ENCODE assay signal across 22 mouse cellular contexts in genomic region chr2:156627917-156628316, GRCm38 (mm10). TPM values are rescaled to one million over a fixed set of nuclear protein-coding genes. Genes with fewer than 3 reads are reported as not detected.
DNase-seq lines count a peak whose midpoint lies in the region; ATAC-seq and TF ChIP-seq lines count a peak whose summit lies in the region.
"Had no signal": no experiment of that assay in that cellular context is flagged by ENCODE, and none has a peak within 500 bp of the region (broad histone marks: within the 10 kb centered on the region; RNA-seq: fewer than 3 reads in every experiment).

No protein-coding gene starts in this region.

- peak; percentile 10 for DNase-seq in forebrain, postnatal 0 days
- no peak for DNase-seq in forebrain, embryonic 10.5 days (ENCODE audit: extremely low spot score, low spot score)
- no peak for DNase-seq in left cerebral cortex, adult 2 months (ENCODE audit: extremely low spot score in 1 of 2, low spot score in 2 of 2)
- no peak for DNase-seq in left cerebral cortex, postnatal 36 days (ENCODE audit: low spot score in 2 of 2)
- peak; percentile 50 to 54 for DNase-seq in right cerebral cortex, adult 2 months (ENCODE audit: low spot score in 2 of 2)
- DNase-seq in right cerebral cortex, postnatal 25 days: no peak
- no peak for DNase-seq in MN1 (ENCODE audit: low spot score)
- DNase-seq: adrenal gland, postnatal 10 days; cerebellum, adult 11-12 months; cerebellum, adult 9-10 months; cerebellum, postnatal 25 days; gastrocnemius, postnatal 36 days; heart, adult 11 months; heart, postnatal 10 days; heart, postnatal 4 days had no signal

- H3K4me1 ChIP-seq in forebrain, postnatal 0 days (ENCODE audit: insufficient read depth): no peaks in the 10 kb centered on the region
- H3K4me1 ChIP-seq in forebrain, embryonic 10.5 days: no peaks in the 10 kb centered on the region
- H3K4me1 ChIP-seq: embryonic facial prominence, embryonic 12.5 days; forebrain, embryonic 12.5 days; hindbrain, embryonic 13.5 days; intestine, embryonic 15.5 days had no signal

- no peak overlapping the region for H3K4me3 ChIP-seq in forebrain, postnatal 0 days (ENCODE audit: low read depth, low read length)
- H3K4me3 ChIP-seq in forebrain, embryonic 10.5 days: no peak overlapping the region
- no peak overlapping the region for H3K4me3 ChIP-seq in left cerebral cortex, adult 2 months
- H3K4me3 ChIP-seq: embryonic facial prominence, embryonic 12.5 days; forebrain, embryonic 12.5 days; heart, embryonic 10.5 days; hindbrain, embryonic 13.5 days; intestine, embryonic 15.5 days had no signal

- intact Hi-C loops in left cerebral cortex, adult 2 months (cut with DNase I): loop anchor here (2.0 kb wide), 1 partner anchor 37 kb away; no protein-coding TSS in a partner anchor
- intact Hi-C loops in left cerebral cortex, postnatal 36 days (cut with DNase I): no loop called here

- peak; percentile 19; the same call in 1 of the 2 replicates for TF ChIP-seq CTCF in forebrain, postnatal 0 days (IDR thresholded peaks at IDR 0.05; ENCODE audit: low read depth)
- TF ChIP-seq CTCF in left cerebral cortex, adult 2 months (IDR thresholded peaks at IDR 0.05): peak; percentile 8

- no peak overlapping the region for H3K4me2 ChIP-seq in forebrain, postnatal 0 days (ENCODE audit: low read depth)
- H3K4me2 ChIP-seq: embryonic facial prominence, embryonic 12.5 days; forebrain, embryonic 12.5 days; hindbrain, embryonic 13.5 days; intestine, embryonic 15.5 days had no signal

- H3K9me3 ChIP-seq in forebrain, postnatal 0 days (ENCODE audit: low read length): no peaks in the 10 kb centered on the region
- H3K9me3 ChIP-seq in forebrain, embryonic 10.5 days: no peaks in the 10 kb centered on the region; the same call in 1 of the 2 replicates
- H3K9me3 ChIP-seq: embryonic facial prominence, embryonic 12.5 days; forebrain, embryonic 12.5 days; hindbrain, embryonic 13.5 days; intestine, embryonic 15.5 days had no signal

- no peaks in the 10 kb centered on the region for H3K36me3 ChIP-seq in forebrain, postnatal 0 days (ENCODE audit: insufficient read depth)
- H3K36me3 ChIP-seq in forebrain, embryonic 10.5 days (replicated peaks): no peaks in the 10 kb centered on the region
- H3K36me3 ChIP-seq: embryonic facial prominence, embryonic 12.5 days; forebrain, embryonic 12.5 days; heart, embryonic 10.5 days; hindbrain, embryonic 13.5 days; intestine, embryonic 15.5 days had no signal

- no peak; the same call in 1 of the 2 replicates for ATAC-seq in forebrain, postnatal 0 days
- ATAC-seq: forebrain, embryonic 16.5 days; intestine, embryonic 15.5 days; Patski had no signal

- no peak overlapping the region for H3K27ac ChIP-seq in forebrain, postnatal 0 days (ENCODE audit: low read depth, low read length)
- H3K27ac ChIP-seq in forebrain, embryonic 10.5 days: no peak overlapping the region
- H3K27ac ChIP-seq in left cerebral cortex, adult 2 months: peak overlapping the region; percentile 5; the same call in 1 of the 2 replicates
- H3K27ac ChIP-seq: embryonic facial prominence, embryonic 12.5 days; forebrain, embryonic 12.5 days; heart, embryonic 10.5 days; hindbrain, embryonic 13.5 days; intestine, embryonic 15.5 days had no signal

- no peak overlapping the region for H3K9ac ChIP-seq in forebrain, postnatal 0 days
- H3K9ac ChIP-seq: embryonic facial prominence, embryonic 12.5 days; forebrain, embryonic 12.5 days; hindbrain, embryonic 13.5 days; intestine, embryonic 15.5 days had no signal

- H3K27me3 ChIP-seq in forebrain, postnatal 0 days (ENCODE audit: insufficient read depth, low read length): no peaks in the 10 kb centered on the region
- H3K27me3 ChIP-seq in forebrain, embryonic 10.5 days (ENCODE audit: poor library complexity, severe bottlenecking): no peaks in the 10 kb centered on the region
- H3K27me3 ChIP-seq: embryonic facial prominence, embryonic 12.5 days; forebrain, embryonic 12.5 days; hindbrain, embryonic 13.5 days; intestine, embryonic 15.5 days had no signal

- WGBS in forebrain, postnatal 0 days: 74% methylated on average over 17 of the region's 17 CpGs
- WGBS in forebrain, embryonic 10.5 days: 84% methylated on average over 17 of the region's 17 CpGs

RNA-seq across cellular contexts. Expression of gene Dlgap4, which starts 14.4 kb away (rescaled TPM):
- 218 and 235 TPM in 2 replicates for total RNA-seq in forebrain, postnatal 0 days (2014; rRNA removed)
- polyA plus RNA-seq in forebrain, postnatal 0 days (2015; fragmentation: Nextera tagmentation; extraction: Ambion mirVana): 327 and 354 TPM in 2 replicates
- 117 and 126 TPM in 2 replicates for polyA plus RNA-seq in forebrain, embryonic 10.5 days (2016; fragmentation: Nextera tagmentation; extraction: Ambion mirVana)
- 100 to 1,000 TPM; 248 to 254 TPM for total RNA-seq in left cerebral cortex, adult 2 months (2021)
- 100 to 1,000 TPM; 224 to 241 TPM for total RNA-seq in left cerebral cortex, postnatal 36 days (2021)

Comparison
In these comparisons a context has a peak if more than half of its experiments do, and no peak if none do; other contexts are left out.
1. DNase-seq: peak in forebrain, postnatal 0 days (single experiment) and right cerebral cortex, adult 2 months (2 of 2); none in forebrain, embryonic 10.5 days (single experiment), left cerebral cortex, adult 2 months (0 of 2), left cerebral cortex, postnatal 36 days (0 of 2), right cerebral cortex, postnatal 25 days (single experiment) and MN1 (single experiment).